Mouse (Mus musculus): ENCODE results near the gene Tmem150c.

DNA sequence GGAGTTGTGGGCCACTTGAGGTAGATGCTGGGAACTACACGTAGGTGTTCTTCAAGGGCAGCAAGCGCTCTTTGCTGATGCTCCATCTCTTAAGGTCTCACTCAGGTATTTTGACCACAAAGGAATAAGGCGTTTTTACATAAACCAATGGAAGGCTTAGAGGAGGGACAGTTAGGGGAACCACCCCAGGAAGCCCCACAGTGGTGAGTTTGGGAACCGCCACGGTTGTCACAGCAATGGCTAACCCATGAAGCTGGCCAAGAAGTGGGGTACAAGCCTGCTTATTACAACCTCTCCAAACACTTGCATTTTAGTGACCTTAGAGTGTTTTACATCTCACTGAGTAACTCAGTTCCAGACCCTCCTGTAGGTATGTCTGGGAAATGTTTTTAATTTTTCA, 88.1 kb downstream of the Tmem150c start:
- TF ChIP-seq CTCF (IDR thresholded peaks at IDR 0.05; ENCODE audit: low read depth) (no peak), EP300 (IDR thresholded peaks at IDR 0.05; ENCODE audit: low read depth) (no peak)

All from liver, embryonic 14.5 days (tissue).